9 mouse cellular contexts compared by ENCODE assay signal in genomic region chr8:94167244-94167643, GRCm38 (mm10). TPM values are rescaled to one million over a fixed set of nuclear protein-coding genes. Genes with fewer than 3 reads are reported as not detected.
DNase-seq lines count a peak whose midpoint lies in the region; ATAC-seq and TF ChIP-seq lines count a peak whose summit lies in the region.
"Had no signal": no experiment of that assay in that cellular context is flagged by ENCODE, and none has a peak within 500 bp of the region (broad histone marks: within the 10 kb centered on the region; RNA-seq: fewer than 3 reads in every experiment).

No protein-coding gene starts in this region.

- no peak overlapping the region for H3K27ac ChIP-seq in hindbrain, embryonic 10.5 days
- H3K27ac ChIP-seq in lung, postnatal 0 days (ENCODE audit: low read length), result no peak overlapping the region
- H3K27ac ChIP-seq: macrophage had no signal

- no peak overlapping the region for H3K4me3 ChIP-seq in hindbrain, embryonic 10.5 days
- H3K4me3 ChIP-seq in lung, postnatal 0 days (ENCODE audit: low read depth, low read length), result no peak overlapping the region

- no peak for TF ChIP-seq EP300 in lung, postnatal 0 days (IDR thresholded peaks at IDR 0.05)

- peaks cover 55% of the 10 kb centered on the region for H3K27me3 ChIP-seq in hindbrain, embryonic 10.5 days (ENCODE audit: insufficient read depth, poor library complexity, severe bottlenecking)
- H3K27me3 ChIP-seq in lung, postnatal 0 days (replicated peaks; ENCODE audit: insufficient read depth, low read length), result peaks cover 3% of the 10 kb centered on the region; the same call in 1 of the 2 replicates

- H3K4me1 ChIP-seq in hindbrain, embryonic 10.5 days (replicated peaks), result peaks cover 10% of the 10 kb centered on the region
- H3K4me1 ChIP-seq in lung, postnatal 0 days (ENCODE audit: insufficient read depth, low read depth, low read length), result peaks cover 5% of the 10 kb centered on the region; the same call in 1 of the 2 replicates

- peak; percentile 43; the same call in 1 of the 2 replicates for ATAC-seq in lung, postnatal 0 days

- no peaks in the 10 kb centered on the region for H3K36me3 ChIP-seq in hindbrain, embryonic 10.5 days
- no peaks in the 10 kb centered on the region for H3K36me3 ChIP-seq in lung, postnatal 0 days (ENCODE audit: insufficient read depth, low read length)

- H3K9me3 ChIP-seq in hindbrain, embryonic 10.5 days, result no peaks in the 10 kb centered on the region
- H3K9me3 ChIP-seq in lung, postnatal 0 days (ENCODE audit: low read length), result no peaks in the 10 kb centered on the region

- 5% methylated on average over 6 of the region's 6 CpGs for WGBS in hindbrain, embryonic 10.5 days
- WGBS in lung, postnatal 0 days, result 6% methylated on average over 6 of the region's 6 CpGs

- peak; percentile 95 for TF ChIP-seq CTCF in lung, postnatal 0 days (IDR thresholded peaks at IDR 0.05)

- H3K9ac ChIP-seq in lung, postnatal 0 days (replicated peaks; ENCODE audit: low read depth), result no peak overlapping the region

- H3K4me2 ChIP-seq in lung, postnatal 0 days (replicated peaks; ENCODE audit: low read depth, low read length), result no peak overlapping the region

- DNase-seq in MN1 (ENCODE audit: low spot score), result peak; percentile 93
- DNase-seq in cerebellum, adult 9-10 months, result peak; percentile 92
- DNase-seq in frontal cortex, adult 2 months (ENCODE audit: extremely low spot score in 1 of 2, low spot score in 1 of 2), result peak; percentile 80 to 98
- DNase-seq in hindbrain, embryonic 10.5 days (ENCODE audit: low spot score), result peak; percentile 90
- DNase-seq in layer of hippocampus, adult 9-10 months (ENCODE audit: low spot score), result peak; percentile 97
- DNase-seq in lung, postnatal 0 days (ENCODE audit: low spot score), result peak; percentile 75
- peak; percentile 88 for DNase-seq in ovary, postnatal 14 days (ENCODE audit: low spot score)
- DNase-seq in thymus, postnatal 14 days, result peak; percentile 82

RNA-seq across cellular contexts. Expression of gene Mt2, which starts 5.2 kb away (rescaled TPM):
- polyA plus RNA-seq in frontal cortex, adult 2 months (2012; rRNA removed), result 352 and 451 TPM in 2 replicates
- polyA plus RNA-seq in hindbrain, embryonic 10.5 days (2016; fragmentation: Nextera tagmentation; extraction: Ambion mirVana), result 48.0 and 63.2 TPM in 2 replicates
- 143 and 159 TPM in 2 replicates for polyA plus RNA-seq in lung, postnatal 0 days (2015; fragmentation: Nextera tagmentation; extraction: Ambion mirVana)

RNA-seq across cellular contexts. Expression of gene Mt1, which starts 11.6 kb away (rescaled TPM):
- polyA plus RNA-seq in frontal cortex, adult 2 months (2012; rRNA removed), result 874 and 1,481 TPM in 2 replicates
- 159 and 234 TPM in 2 replicates for polyA plus RNA-seq in hindbrain, embryonic 10.5 days (2016; fragmentation: Nextera tagmentation; extraction: Ambion mirVana)
- polyA plus RNA-seq in lung, postnatal 0 days (2015; fragmentation: Nextera tagmentation; extraction: Ambion mirVana), result 836 and 858 TPM in 2 replicates

RNA-seq across cellular contexts. Expression of gene Mt3, which starts 14.8 kb away (rescaled TPM):
- polyA plus RNA-seq in frontal cortex, adult 2 months (2012; rRNA removed), result 1,770 and 2,382 TPM in 2 replicates
- polyA plus RNA-seq in hindbrain, embryonic 10.5 days (2016; fragmentation: Nextera tagmentation; extraction: Ambion mirVana), result 8.4 and 13.2 TPM in 2 replicates
- polyA plus RNA-seq in lung, postnatal 0 days (2015; fragmentation: Nextera tagmentation; extraction: Ambion mirVana), result 2.6 TPM in 2 replicates
- polyA plus RNA-seq: macrophage had no signal

RNA-seq across cellular contexts. Expression of gene Mt4, which starts 30.2 kb away (rescaled TPM):
- polyA plus RNA-seq in frontal cortex, adult 2 months (2012; rRNA removed), result not detected in 2 replicates
- not detected in 2 replicates for polyA plus RNA-seq in hindbrain, embryonic 10.5 days (2016; fragmentation: Nextera tagmentation; extraction: Ambion mirVana)
- polyA plus RNA-seq in lung, postnatal 0 days (2015; fragmentation: Nextera tagmentation; extraction: Ambion mirVana), result not detected in 2 replicates
- polyA plus RNA-seq: macrophage had no signal

RNA-seq across cellular contexts. Expression of gene Nup93, which starts 47.1 kb away (rescaled TPM):
- polyA plus RNA-seq in frontal cortex, adult 2 months (2012; rRNA removed), result 32.8 and 33.6 TPM in 2 replicates
- 114 and 134 TPM in 2 replicates for polyA plus RNA-seq in hindbrain, embryonic 10.5 days (2016; fragmentation: Nextera tagmentation; extraction: Ambion mirVana)
- polyA plus RNA-seq in lung, postnatal 0 days (2015; fragmentation: Nextera tagmentation; extraction: Ambion mirVana), result 26.7 and 27.1 TPM in 2 replicates

Comparison
In these comparisons a context has a peak if more than half of its experiments do, and no peak if none do; other contexts are left out.
1. RNA of gene Mt3, which starts 14.8 kb away (polyA plus RNA-seq): 1,770 to 2,382 TPM in frontal cortex, adult 2 months; 8.4 to 13.2 TPM in hindbrain, embryonic 10.5 days and 2.6 TPM in lung, postnatal 0 days; every median in the first group is over 100 times any median in the second.
2. Peak in every context shown above with its lines, with median percentiles within 50 percentile points of each other: DNase-seq.